Mouse (Mus musculus) heart, adult 2 months (tissue): Measurements from ENCODE around the gene Dusp12. TPM values are rescaled to one million over a fixed set of nuclear protein-coding genes. Genes with fewer than 3 reads are reported as not detected.

Experiments used
- DNase-seq, 2 experiments: peaks; one replicate each; pipeline ENCODE4 v3.0.0; 2021
- H3K27ac ChIP-seq: fragments of 200-600 bp; 2 replicates; pipeline ENCODE4 v1.8.1; 2022
- H3K27me3 ChIP-seq: fragments of 200-500 bp; 2 replicates; pipeline ENCODE4 v1.6.1; 2012; ENCODE audit warnings: mild to moderate bottlenecking, low read length, inconsistent platforms, mixed read lengths; ENCODE audit not compliant: control insufficient read depth, insufficient read depth
- H3K36me3 ChIP-seq: fragments of 200-500 bp; 2 replicates; pipeline ENCODE4 v1.6.1; 2012; ENCODE audit warnings: low read length, inconsistent platforms; ENCODE audit not compliant: control insufficient read depth, insufficient read depth
- H3K4me1 ChIP-seq: fragments of 200-500 bp; 2 replicates; pipeline ENCODE4 v1.6.1; 2011; ENCODE audit warnings: low read length; ENCODE audit not compliant: control insufficient read depth, insufficient read depth
- H3K4me3 ChIP-seq: fragments of 200-600 bp; 2 replicates; pipeline ENCODE4 v1.8.1; 2022
- H3K79me2 ChIP-seq: fragments of 200-500 bp; replicated peaks from 2 replicates; pipeline ENCODE4 v1.6.1; 2012; ENCODE audit warnings: mild to moderate bottlenecking, inconsistent platforms, low read length, moderate library complexity, mixed read lengths; ENCODE audit not compliant: control insufficient read depth, insufficient read depth
- H3K9ac ChIP-seq: fragments of 200-500 bp; 2 replicates; pipeline ENCODE4 v1.6.1; 2012; ENCODE audit warnings: low read depth, mild to moderate bottlenecking, control low read depth, inconsistent platforms, low read length, mixed read lengths
- CTCF ChIP-seq: fragments of 200-600 bp; IDR thresholded peaks from 2 replicates; pipeline ENCODE4 v1.8.1; 2022; ENCODE audit warnings: antibody characterized with exemption, mild to moderate bottlenecking, moderate library complexity
- EP300 ChIP-seq: fragments of 200-500 bp; IDR thresholded peaks from 2 replicates; pipeline ENCODE4 v1.6.1; 2011; ENCODE audit warnings: low read depth, low read length, control low read depth; ENCODE audit not compliant: insufficient read depth
- POLR2A ChIP-seq: fragments of 200-500 bp; IDR thresholded peaks from 2 replicates; pipeline ENCODE4 v1.6.1; 2011; ENCODE audit warnings: mild to moderate bottlenecking, low read depth, low read length, control low read depth; ENCODE audit not compliant: insufficient read depth
- WGBS: fragments of 180-500 bp; shearing (Covaris S2); methylation state at CpG from one replicate; pipeline ENCODE4 v1.1.7; 2018; 5-methylcytosine and 5-hydroxymethylcytosine counted together
- intact Hi-C: fragments of 180-260 bp; cut with DNase I; formaldehyde crosslinking; loops from one replicate; pipeline ENCODE4 v1.15.1; 2025
- polyA plus RNA-seq: library from polyadenylated mRNA; depleted of rRNA; stranded (reverse); fragments of >200 nt; gene quantifications from 2 replicates; pipeline ENCODE4 v1.2.3, GENCODE M21; 2012
- total RNA-seq, 2 experiments: library from RNA; stranded (reverse); gene quantifications; 2 replicates each; pipeline ENCODE4 v1.2.3; 2021

The Dusp12 gene
- total and polyA plus RNA-seq, 3 experiments = 6.7 to 7.0 (median 6.8) TPM

- H3K27me3 ChIP-seq = peaks cover 10% of the 10 kb centered on the region
- no peak overlapping the region for H3K27ac ChIP-seq
- H3K36me3 ChIP-seq = no peaks in the 10 kb centered on the region
- intact Hi-C loops = no loop called here
- H3K9ac ChIP-seq = no peak overlapping the region
- no peak overlapping the region for H3K4me3 ChIP-seq
- H3K79me2 ChIP-seq = no peaks in the 10 kb centered on the region
- 37% methylated on average over 5 of the region's 5 CpGs for WGBS
- TF ChIP-seq CTCF (no peak), EP300 (no peak), POLR2A (no peak)
- no peak for DNase-seq
- no peaks in the 10 kb centered on the region; the same call in none of the 2 replicates for H3K4me1 ChIP-seq
These were observed 18.1 kb upstream of the Dusp12 start for GRCm38 (mm10) chr1:170903485-170903884.

GRCm38 (mm10) chr1:170901536-170902238 is 16.3 kb upstream of the Dusp12 start:
- no peaks in the 10 kb centered on the region for H3K36me3 ChIP-seq
- 33% methylated on average over 10 of the region's 10 CpGs for WGBS
- H3K9ac ChIP-seq = no peak overlapping the region
- no peak overlapping the region for H3K27ac ChIP-seq
- H3K79me2 ChIP-seq = no peaks in the 10 kb centered on the region
- intact Hi-C loops = loop anchor here (1.0 kb wide), 2 partner anchors 91 to 95 kb away; no protein-coding TSS in a partner anchor
- DNase-seq = peak; percentile 82 to 84
- H3K4me1 ChIP-seq = no peaks in the 10 kb centered on the region; the same call in 1 of the 2 replicates
- 0 out of 2 replicates have a peak, but pooled peaks cover 1% of the 10 kb centered on the region for H3K27me3 ChIP-seq
- H3K4me3 ChIP-seq = no peak overlapping the region
- TF ChIP-seq CTCF = peak; percentile 86
- no peak for TF ChIP-seq EP300

DNA sequence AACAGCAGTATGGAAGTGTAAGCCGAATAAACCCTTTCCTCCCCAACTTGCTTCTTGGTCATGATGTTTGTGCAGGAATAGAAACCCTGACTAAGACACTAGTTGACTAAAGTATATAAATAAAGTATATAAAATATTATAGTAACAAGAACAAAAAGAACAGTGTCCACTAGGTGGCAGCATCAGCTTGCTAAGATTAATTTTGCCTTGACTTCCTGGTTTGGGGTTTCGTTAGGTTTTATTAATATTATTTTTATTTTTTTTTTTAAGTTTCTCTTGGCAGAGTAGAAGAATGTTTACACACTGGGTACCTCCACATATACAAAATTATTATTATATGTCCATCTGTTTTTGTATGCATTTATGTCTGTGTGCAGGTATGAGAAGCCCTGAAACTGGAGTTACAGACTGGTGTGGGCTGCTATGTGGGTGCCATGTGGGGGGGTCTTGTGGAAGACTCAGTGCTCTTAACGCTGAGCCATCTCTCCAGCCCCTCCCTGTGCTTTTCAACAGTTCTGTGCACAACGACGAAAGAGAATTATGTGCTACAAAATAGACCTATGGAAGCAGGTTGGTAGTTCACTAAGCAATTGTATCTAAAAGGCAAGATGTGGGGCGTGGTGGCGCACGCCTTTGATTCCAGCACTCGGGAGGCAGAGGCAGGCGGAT is 15.6 kb upstream of the Dusp12 start:
- intact Hi-C loops = loop anchor here (1.0 kb wide), 2 partner anchors 91 to 95 kb away; no protein-coding TSS in a partner anchor
- 18% methylated on average over 10 of the region's 10 CpGs for WGBS
- Histone ChIP-seq H3K79me2 (no peaks in the 10 kb centered on the region), H3K36me3 (no peaks in the 10 kb centered on the region), H3K27me3 (0 out of 2 replicates have a peak, but pooled peaks cover 1% of the 10 kb centered on the region), H3K27ac (no peak overlapping the region), H3K9ac (no peak overlapping the region), H3K4me1 (no peaks in the 10 kb centered on the region; the same call in 1 of the 2 replicates), H3K4me3 (peak overlapping the region; percentile 19; the same call in 1 of the 2 replicates)
- peak in 1 of 2 experiments; percentile 29 for DNase-seq
- TF ChIP-seq POLR2A = no peak
- TF ChIP-seq EP300 = no peak
- TF ChIP-seq CTCF = peak; percentile 79

- H3K27ac ChIP-seq = no peak overlapping the region
- no peaks in the 10 kb centered on the region for H3K79me2 ChIP-seq
- H3K9ac ChIP-seq = no peak overlapping the region
- intact Hi-C loops = no loop called here
- H3K4me3 ChIP-seq = no peak overlapping the region
- H3K36me3 ChIP-seq = no peaks in the 10 kb centered on the region
- H3K4me1 ChIP-seq = no peaks in the 10 kb centered on the region; the same call in 1 of the 2 replicates
- 0 out of 2 replicates have a peak, but pooled peaks cover 1% of the 10 kb centered on the region for H3K27me3 ChIP-seq
- DNase-seq = peak in 1 of 2 experiments; percentile 31
- 52% methylated on average over 16 of the region's 16 CpGs for WGBS
- TF ChIP-seq EP300 (no peak), CTCF (no peak), POLR2A (no peak)
These were observed 13.2 kb upstream of the Dusp12 start for GRCm38 (mm10) chr1:170898413-170899075.

GRCm38 (mm10) chr1:170896651-170897281 is 11.4 kb upstream of the Dusp12 start:
- H3K4me3 ChIP-seq = no peak overlapping the region
- no peaks in the 10 kb centered on the region for H3K79me2 ChIP-seq
- no peaks in the 10 kb centered on the region for H3K36me3 ChIP-seq
- WGBS = 71% methylated on average over 5 of the region's 5 CpGs
- no peak overlapping the region for H3K27ac ChIP-seq
- intact Hi-C loops = no loop called here
- TF ChIP-seq EP300 = no peak
- no peak for TF ChIP-seq CTCF
- TF ChIP-seq POLR2A = no peak
- no peaks in the 10 kb centered on the region; the same call in 1 of the 2 replicates for H3K4me1 ChIP-seq
- no peak for DNase-seq
- H3K9ac ChIP-seq = no peak overlapping the region
- 0 out of 2 replicates have a peak, but pooled peaks cover 1% of the 10 kb centered on the region for H3K27me3 ChIP-seq
